Mouse (Mus musculus) embryonic fibroblast, embryonic 13.5 days (primary cell): ENCODE measurements at regions not wholly inside any gene's neighbourhood (a gene's known extent, or its start where the extent isn't known, plus 50 kb on each side); places are given as distances from the start of the nearest gene placed in this dataset.

Experiments
- H3K27ac ChIP-seq: 2 replicates; pipeline ENCODE4 v1.5.1; 2012; ENCODE audit warnings: low read length, control low read depth, inconsistent platforms; ENCODE audit not compliant: insufficient read depth
- H3K4me1 ChIP-seq: 2 replicates; pipeline ENCODE4 v1.6.1; 2011; ENCODE audit warnings: low read length; ENCODE audit not compliant: control insufficient read depth, insufficient read depth
- H3K4me3 ChIP-seq: 2 replicates; pipeline ENCODE4 v1.5.1; 2011; ENCODE audit warnings: mild to moderate bottlenecking, control low read depth, low read length; ENCODE audit not compliant: insufficient read depth
- CTCF ChIP-seq: IDR thresholded peaks from 2 replicates; pipeline ENCODE4 v1.5.1; 2011; ENCODE audit warnings: mild to moderate bottlenecking, control low read depth, low read length, moderate library complexity, borderline replicate concordance; ENCODE audit not compliant: insufficient read depth
- POLR2A ChIP-seq: IDR thresholded peaks from 2 replicates; pipeline ENCODE4 v1.6.1; 2011; ENCODE audit warnings: low read depth, mild to moderate bottlenecking, control low read depth, low read length, moderate library complexity

DNA sequence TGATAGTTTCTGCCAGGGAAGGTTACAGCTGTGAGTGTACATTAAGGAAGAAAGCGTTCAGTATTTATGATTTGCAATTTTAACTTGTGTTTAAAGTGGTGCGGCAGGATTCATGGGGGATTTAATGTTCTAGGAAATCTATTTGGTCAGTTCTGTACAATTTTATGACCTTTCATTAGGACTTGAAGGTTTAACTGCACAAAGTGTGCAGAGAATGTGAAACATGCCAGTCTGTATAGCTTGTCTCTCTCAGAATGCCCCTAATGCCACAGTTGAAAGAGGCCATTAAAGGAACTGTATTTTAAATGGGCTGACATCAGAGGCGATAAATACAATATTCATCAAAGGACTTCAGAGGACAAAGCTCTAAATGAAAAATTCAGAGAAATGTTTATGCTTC lies 466.6 kb upstream of the Negr1 start:
- H3K4me1 ChIP-seq, result no peaks in the 10 kb centered on the region
- no peak overlapping the region for H3K27ac ChIP-seq
- TF ChIP-seq CTCF (no peak), POLR2A (no peak)
- H3K4me3 ChIP-seq, result no peak overlapping the region

DNA sequence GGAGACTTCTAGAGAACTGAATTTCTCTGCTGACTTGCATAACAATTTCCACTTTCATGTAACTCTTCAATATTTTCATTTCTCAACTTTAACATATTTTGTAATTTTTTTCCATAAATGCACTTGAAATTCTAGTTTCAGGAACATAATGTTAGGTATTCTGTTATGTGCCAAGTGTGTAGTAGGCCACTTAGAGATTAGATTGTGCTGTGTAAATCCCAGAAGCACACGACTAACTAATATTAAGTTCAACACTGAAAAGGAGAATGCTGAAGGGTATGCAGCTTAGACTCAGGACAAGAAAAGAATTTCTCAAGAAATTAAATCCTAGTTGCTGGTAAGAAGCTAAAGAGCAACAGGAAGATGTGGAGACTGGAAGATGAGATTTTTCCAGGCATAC lies 455.8 kb upstream of the Negr1 start:
- TF ChIP-seq CTCF (no peak), POLR2A (no peak)
- Histone ChIP-seq H3K4me3 (no peak overlapping the region), H3K27ac (no peak overlapping the region), H3K4me1 (no peaks in the 10 kb centered on the region)

DNA sequence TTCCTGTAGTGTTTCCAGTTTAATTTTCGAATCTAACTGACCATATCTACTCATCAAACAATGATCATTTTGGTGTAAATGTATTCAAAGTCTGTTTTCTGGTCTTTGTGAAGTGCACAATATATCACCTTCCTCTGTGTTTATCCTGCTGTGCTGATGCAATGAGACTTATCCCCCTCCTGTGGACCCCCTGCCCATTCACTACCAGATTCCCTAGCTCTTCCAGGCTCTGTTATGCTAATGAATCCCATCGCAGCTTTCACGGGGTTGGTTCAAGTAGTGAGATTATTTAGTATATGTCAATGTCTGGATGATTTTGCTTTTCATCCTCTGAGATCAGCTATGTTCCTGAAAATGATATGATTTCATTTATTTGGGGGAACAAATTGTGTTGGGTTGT lies 441.3 kb upstream of the Negr1 start:
- Histone ChIP-seq H3K4me1 (no peaks in the 10 kb centered on the region), H3K4me3 (no peak overlapping the region), H3K27ac (no peak overlapping the region)
- TF ChIP-seq POLR2A, result no peak
- no peak for TF ChIP-seq CTCF

DNA sequence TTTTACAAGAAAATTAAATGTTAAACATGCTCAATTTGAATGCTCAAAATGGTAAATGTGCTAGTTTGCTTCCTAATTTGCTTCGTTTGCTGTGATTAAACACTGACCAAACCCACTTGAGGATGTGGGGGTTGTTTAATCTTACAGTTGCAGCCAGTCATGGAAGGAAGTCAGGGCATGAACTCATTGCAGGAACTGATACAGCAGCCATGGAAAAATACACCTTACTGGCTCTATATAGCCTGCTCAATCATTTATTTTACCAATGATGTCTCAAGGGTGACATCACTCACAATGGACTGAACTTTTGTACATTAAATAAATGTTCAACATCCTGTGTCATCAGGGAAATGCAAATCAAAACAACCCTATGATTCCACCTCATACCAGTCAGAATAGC lies 430.0 kb upstream of the Negr1 start:
- Histone ChIP-seq H3K4me3 (no peak overlapping the region), H3K27ac (no peak overlapping the region), H3K4me1 (no peaks in the 10 kb centered on the region)
- TF ChIP-seq POLR2A, result no peak
- no peak for TF ChIP-seq CTCF

DNA sequence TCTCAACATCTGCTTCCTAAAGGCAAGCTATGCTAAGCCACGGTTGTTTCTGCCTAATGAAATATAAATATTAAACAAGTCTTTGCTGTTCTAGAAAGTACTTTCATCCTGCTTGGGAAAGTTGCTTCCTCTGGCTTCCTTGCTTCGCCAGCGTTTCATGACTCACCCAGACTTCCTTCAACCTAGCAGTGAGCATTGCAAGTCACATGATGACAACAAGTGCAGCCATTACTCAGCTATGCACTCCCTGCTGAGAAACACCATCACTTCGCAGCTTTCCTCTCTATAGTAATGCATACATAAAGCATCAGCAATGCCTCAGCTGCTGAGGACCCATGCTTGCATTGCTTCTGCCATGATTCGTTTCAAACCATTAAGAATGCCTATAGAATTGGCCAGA lies 420.2 kb upstream of the Negr1 start:
- TF ChIP-seq CTCF (no peak), POLR2A (no peak)
- no peak overlapping the region for H3K27ac ChIP-seq
- 0 out of 2 replicates have a peak, but pooled peaks cover 2% of the 10 kb centered on the region for H3K4me1 ChIP-seq
- H3K4me3 ChIP-seq, result no peak overlapping the region

DNA sequence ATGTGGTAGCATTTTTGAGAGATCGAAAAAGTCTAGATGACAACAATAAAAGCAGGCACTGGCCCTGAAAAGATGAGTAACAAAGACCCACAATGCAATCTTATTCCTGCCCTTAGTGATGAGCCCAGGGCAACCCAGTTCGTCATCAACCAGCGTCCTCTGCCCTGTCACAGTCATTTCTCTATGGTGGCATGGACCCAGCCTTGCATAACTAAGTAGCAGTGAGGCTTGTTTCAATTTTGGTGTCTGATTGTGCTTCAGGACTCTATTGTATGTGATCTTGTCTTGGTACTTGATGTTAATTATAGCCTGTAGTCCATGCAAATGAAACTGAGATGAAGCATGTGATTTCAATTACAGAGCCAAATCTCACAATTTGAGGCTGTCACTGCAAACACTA lies 412.3 kb upstream of the Negr1 start:
- Histone ChIP-seq H3K4me3 (no peak overlapping the region), H3K4me1 (no peaks in the 10 kb centered on the region), H3K27ac (no peak overlapping the region)
- no peak for TF ChIP-seq POLR2A
- TF ChIP-seq CTCF, result no peak

DNA sequence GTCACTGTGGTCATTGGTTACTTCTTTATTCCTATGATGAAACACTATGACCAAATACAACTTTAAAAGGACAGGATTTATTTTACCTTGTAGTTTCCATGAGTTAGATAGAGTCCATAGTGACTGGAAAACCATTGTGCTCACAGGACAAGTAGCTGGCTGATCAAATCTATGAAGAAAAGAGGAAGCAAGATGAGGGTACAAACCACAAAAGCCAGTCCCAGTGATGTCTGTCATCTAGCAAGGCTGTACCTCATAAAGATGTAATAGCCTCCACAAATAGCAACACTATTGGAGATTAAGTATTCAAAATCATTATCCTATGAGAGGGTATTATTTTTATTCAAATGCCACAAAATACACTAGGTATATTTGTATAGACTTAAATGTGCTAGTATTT lies 391.5 kb upstream of the Negr1 start:
- Histone ChIP-seq H3K4me3 (no peak overlapping the region), H3K27ac (no peak overlapping the region), H3K4me1 (no peaks in the 10 kb centered on the region)
- no peak for TF ChIP-seq POLR2A
- TF ChIP-seq CTCF, result no peak

DNA sequence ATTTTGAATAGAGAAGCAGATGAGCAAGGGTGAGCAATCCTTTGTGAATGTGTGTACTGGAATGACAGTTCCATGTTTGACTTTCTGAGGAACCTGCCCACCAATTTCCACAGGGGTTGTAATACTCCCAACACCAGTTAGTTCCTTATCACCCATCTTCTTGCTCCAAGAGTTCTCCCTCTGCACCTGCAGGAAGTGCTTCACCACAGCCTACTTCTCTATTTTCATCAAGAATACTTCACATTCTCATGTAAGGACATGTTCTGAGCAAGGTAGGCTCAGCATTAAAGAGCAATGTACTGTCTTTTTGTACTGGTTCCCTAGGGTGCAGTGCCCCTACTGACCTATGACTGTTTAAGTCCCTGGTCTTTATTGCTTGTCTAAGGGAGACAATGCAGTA lies 362.9 kb upstream of the Negr1 start:
- Histone ChIP-seq H3K27ac (no peak overlapping the region), H3K4me1 (no peaks in the 10 kb centered on the region), H3K4me3 (no peak overlapping the region)
- TF ChIP-seq CTCF (no peak), POLR2A (no peak)

DNA sequence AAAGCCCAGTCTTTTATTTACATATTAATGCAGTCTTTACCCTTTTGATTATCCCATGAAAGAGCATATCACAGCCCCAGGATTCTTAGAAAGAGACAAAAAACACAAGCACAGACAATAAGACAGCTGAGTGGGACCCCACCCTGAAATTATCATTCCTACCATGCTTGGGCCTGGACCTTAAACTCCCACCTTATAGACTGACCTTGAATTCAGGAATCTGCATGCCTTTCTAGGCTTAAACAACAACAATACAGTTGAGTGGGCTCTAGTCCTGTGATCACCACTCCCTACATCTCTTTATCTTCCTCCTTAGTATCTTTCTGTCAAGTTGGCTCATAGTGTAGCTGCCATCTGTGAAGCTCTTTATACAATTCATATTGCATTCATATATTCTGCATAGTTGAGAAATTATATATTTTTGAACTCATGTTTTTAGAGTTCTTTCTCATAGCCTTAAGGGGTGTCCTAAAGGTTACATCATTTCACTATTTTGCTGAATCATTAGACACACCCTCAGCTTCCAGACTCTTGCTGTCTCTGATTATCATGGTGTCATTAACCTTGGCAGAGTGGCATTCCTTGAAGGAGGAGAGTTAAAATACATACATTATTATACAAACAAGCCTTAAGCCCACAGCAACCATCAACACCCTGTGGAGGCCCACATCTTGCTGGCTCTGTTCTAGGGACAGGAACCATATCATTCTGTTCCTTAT lies 361.7 kb upstream of the Negr1 start:
- Histone ChIP-seq H3K4me3 (no peak overlapping the region), H3K27ac (no peak overlapping the region), H3K4me1 (no peaks in the 10 kb centered on the region)
- no peak for TF ChIP-seq POLR2A
- TF ChIP-seq CTCF, result no peak

DNA sequence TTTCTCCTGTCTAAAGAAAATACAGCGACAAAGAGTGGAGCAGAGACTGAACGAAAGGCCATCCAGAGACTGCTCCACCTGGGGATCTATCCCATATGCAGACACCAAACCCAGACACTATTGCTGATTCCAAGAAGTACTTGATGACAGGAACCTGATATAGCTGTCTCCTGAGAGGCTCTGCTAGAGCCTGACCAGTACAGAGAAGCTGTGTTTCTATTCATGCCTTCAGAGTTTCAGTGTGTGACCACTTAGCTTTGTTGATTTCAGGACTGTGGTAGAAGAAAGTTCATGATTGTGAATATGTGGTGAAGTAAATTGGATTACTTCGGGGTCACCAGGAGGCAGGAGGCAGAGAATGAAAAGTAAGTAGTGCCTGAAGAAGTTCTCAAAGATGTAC lies 356.3 kb upstream of the Negr1 start:
- no peaks in the 10 kb centered on the region for H3K4me1 ChIP-seq
- TF ChIP-seq POLR2A (no peak), CTCF (no peak)

More for the DNA sequence above, 356.3 kb upstream of the Negr1 start:
- Histone ChIP-seq H3K4me3 (no peak overlapping the region), H3K27ac (no peak overlapping the region)
